Mouse (Mus musculus): Measurements from ENCODE around the gene Mrps9. TPM values are rescaled to one million over a fixed set of nuclear protein-coding genes. Genes with fewer than 3 reads are reported as not detected.
"Not testable (repeated sequence)": the region's sequence is repeated elsewhere in the genome, so short reads cannot be mapped to it uniquely, and the experiment has no call there.

The Mrps9 gene
- polyA plus RNA-seq (2017; shearing (Covaris generic)), result 10 to 100 TPM; 74.7 to 94.5 (median 76.9) TPM

- ATAC-seq, result peak; percentile 95
These were observed at the start of gene Mrps9 for GRCm38 (mm10) chr1:42850663-42851397. TSS of gene Mrps9 (plus strand) at chr1:42851233.

DNA sequence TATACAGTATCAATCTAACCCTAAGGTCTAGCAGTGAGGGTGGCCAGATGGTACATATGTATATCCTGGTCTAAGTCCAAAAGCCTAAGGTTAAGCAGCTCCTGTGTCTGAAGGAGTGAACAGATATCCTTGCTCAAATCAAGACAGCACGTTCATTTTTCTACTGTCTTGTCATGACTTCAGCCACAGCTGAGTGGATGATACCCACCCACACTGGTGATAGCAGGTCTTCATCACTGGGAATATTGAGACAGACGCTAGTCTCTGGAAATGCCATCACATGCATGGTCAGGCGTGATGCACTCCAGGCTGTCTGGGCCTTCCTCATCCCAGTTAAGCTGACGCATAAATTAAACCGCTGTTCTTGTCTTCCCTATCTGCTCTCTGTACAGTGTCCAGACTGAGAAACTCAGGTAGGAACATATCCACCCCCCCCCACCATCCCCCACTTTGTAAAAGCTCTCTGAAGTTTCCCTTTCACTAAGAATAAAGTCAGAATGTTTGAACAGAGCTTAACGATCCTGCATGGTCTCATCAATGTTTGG lies 37.7 kb upstream of the Mrps9 start:
- ATAC-seq, result no peak

GRCm38 (mm10) chr1:42814798-42815619 lies 36.0 kb upstream of the Mrps9 start:
- no peak for ATAC-seq

DNA sequence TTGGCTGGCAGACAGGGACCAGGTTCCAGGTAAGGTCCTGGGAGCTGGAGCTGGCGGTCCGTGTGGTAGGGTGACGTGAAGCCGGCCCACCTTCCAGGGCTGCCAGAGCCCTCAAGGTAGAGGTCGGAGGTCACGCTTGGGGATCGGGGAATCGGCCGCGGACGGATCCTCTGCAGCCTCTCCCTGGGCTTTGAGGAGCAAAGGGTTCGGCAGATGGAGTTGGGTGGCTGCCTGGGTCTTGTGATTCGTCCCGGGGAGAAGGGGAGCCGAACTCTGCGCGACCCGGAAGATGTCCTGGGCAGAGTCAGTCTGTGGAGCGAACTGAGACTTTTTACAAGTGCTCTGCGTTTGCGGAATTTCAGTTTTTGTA lies 350 bp downstream of the Mrps9 start:
- ATAC-seq, result peak; percentile 60

GRCm38 (mm10) chr1:42851810-42852209 lies 777 bp downstream of the Mrps9 start:
- no peak for ATAC-seq

- no peak for ATAC-seq
These were observed 13.8 kb downstream of the Mrps9 start for GRCm38 (mm10) chr1:42864719-42865250.

DNA sequence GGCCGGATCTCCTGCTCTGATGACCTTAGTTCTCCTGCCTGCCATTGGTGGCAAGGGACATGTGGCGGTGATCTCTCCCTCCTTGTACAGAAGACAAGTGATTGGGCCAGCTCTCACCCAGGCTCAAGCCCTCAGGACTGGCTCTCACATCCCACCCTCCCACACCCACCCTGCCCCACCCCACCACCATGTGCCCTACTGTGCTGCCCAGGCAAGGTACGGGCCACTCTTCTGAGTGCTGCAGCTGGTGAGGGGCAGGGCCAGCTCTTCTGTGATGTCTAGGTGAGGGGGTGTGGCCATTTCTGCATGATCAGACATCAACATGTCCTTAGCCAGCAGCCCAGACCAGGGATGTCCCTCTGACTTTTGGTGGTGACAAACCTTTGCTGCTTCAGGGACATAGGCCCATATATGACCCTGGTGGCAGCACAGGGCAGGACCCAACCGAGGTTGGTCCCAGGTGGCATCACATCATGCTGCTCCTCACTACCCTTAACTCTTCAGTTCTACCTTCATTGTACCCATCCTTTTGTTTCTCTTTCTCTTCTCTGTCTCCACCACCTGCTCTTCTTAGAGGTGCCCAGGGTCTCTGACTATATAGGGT lies 14.4 kb downstream of the Mrps9 start:
- no peak for ATAC-seq

- no peak for ATAC-seq
These were observed 15.0 kb downstream of the Mrps9 start for GRCm38 (mm10) chr1:42865986-42866385.

GRCm38 (mm10) chr1:42867188-42867587 lies 16.2 kb downstream of the Mrps9 start:
- no peak for ATAC-seq

DNA sequence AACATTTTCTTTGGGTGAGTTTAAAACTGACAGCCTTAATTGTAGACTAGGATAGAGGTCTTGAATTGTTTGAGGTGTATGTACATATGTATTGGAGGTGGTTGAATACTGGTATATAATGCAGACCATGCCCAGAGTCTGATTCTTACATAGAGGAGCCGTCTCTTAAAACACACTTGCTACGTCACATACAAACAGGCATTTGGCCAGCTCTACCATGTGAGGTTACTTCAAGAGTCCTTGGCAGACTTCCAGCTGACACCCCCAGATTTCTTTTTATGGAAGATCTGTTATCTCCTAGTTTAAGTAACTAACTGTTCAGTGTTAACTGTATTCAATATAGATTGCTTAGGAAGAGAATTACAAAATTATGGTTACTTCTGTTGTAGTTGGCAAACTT lies 23.1 kb downstream of the Mrps9 start:
- ATAC-seq, result no peak

GRCm38 (mm10) chr1:42875271-42875670 lies 24.2 kb downstream of the Mrps9 start:
- no peak for ATAC-seq

- ATAC-seq, result no peak
These were observed 25.5 kb downstream of the Mrps9 start for GRCm38 (mm10) chr1:42876463-42877093.

- no peak for ATAC-seq
These were observed 26.2 kb downstream of the Mrps9 start for GRCm38 (mm10) chr1:42877264-42877663.

DNA sequence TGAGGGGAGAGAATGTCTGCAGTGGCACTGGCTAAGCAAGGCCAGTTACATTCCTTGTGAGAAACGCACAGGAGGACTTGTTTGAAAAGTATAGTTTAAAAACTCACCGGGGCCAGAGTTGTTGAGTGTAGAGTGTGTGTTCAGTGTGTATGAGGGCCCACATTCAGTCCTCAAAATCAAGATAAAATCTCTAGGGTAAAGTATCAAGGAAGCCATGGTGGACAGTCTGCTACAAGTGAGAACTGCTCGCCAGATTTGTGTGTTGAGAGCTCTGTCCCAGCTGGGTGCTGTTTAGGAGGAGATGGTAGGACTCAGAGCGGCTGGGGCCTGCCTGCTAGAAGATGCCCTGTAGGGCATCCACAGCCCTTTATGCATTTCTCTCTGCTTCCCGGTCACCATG lies 27.8 kb downstream of the Mrps9 start:
- no peak for ATAC-seq

GRCm38 (mm10) chr1:42882258-42882657 lies 31.2 kb downstream of the Mrps9 start:
- ATAC-seq, result no peak

DNA sequence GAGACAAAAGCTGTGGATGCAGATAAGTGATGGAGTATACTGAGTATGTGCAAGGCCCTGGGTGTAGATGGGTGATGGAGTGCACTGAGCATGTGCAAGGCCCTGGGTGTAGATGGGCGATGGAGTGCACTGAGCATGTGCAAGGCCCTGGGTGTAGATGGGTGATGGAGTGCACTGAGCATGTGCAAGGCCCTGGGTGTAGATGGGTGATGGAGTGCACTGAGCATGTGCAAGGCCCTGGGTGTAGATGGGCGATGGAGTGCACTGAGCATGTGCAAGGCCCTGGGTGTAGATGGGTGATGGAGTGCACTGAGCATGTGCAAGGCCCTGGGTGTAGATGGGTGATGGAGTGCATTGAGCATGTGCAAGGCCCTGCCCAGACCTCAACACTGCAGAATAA lies 32.4 kb downstream of the Mrps9 start:
- ATAC-seq, result not testable (repeated sequence)

GRCm38 (mm10) chr1:42887835-42888234 lies 36.8 kb downstream of the Mrps9 start:
- no peak for ATAC-seq

GRCm38 (mm10) chr1:42888541-42889349 lies 37.7 kb downstream of the Mrps9 start:
- ATAC-seq, result no peak

GRCm38 (mm10) chr1:42889421-42889887 lies 38.4 kb downstream of the Mrps9 start:
- ATAC-seq, result no peak

GRCm38 (mm10) chr1:42894695-42895094 lies 43.7 kb downstream of the Mrps9 start:
- ATAC-seq, result no peak

DNA sequence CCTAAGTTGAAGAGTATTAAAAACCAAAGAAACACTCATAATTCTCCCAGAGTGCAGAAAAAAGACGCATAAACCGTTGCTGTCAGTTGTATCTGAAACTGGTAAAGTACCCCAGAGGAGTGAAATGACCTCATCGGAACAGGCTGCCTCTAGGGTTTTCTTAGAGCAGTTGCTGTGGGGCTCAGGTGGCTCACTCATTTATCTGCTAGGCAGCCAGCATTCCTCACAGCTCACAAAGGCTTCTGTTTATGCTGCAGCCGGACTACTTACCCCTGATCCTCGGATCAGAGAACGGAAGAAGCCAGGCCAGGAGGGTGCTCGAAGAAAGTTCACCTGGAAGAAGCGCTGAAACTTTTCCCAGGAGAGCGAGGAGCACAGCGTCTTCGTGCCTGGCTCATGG lies 54.1 kb downstream of the Mrps9 start:
- no peak for ATAC-seq

Measured in inflammation-experienced regulatory T-cells, adult 6 months (primary cell).